ENCODE assay signal across 9 mouse cellular contexts in genomic region chr9:92694361-92695016, GRCm38 (mm10).
DNase-seq lines count a peak whose midpoint lies in the region; ATAC-seq and TF ChIP-seq lines count a peak whose summit lies in the region.
"Had no signal": no experiment of that assay in that cellular context is flagged by ENCODE, and none has a peak within 500 bp of the region (broad histone marks: within the 10 kb centered on the region; RNA-seq: fewer than 3 reads in every experiment).

No protein-coding gene starts in this region.

- intact Hi-C loops in left cerebral cortex, postnatal 14 days (cut with DNase I), result no loop called here

- DNase-seq in hindbrain, postnatal 0 days (ENCODE audit: low spot score), result peak; percentile 21
- DNase-seq in left cerebral cortex, postnatal 14 days (ENCODE audit: low spot score in 2 of 2), result peak; percentile 6 to 12
- DNase-seq in left cerebral cortex, adult 18-20 months (ENCODE audit: low spot score in 2 of 2), result no peak
- peak; percentile 20 for DNase-seq in brain, embryonic 14.5 days (ENCODE audit: low read depth)
- no peak for DNase-seq in thymus, postnatal 4 days
- DNase-seq: cerebellum, adult 9-10 months had no signal

- no peak for ATAC-seq in hindbrain, postnatal 0 days
- ATAC-seq in hindbrain, embryonic 12.5 days (ENCODE audit: low FRiP score), result no peak
- peak; percentile 83 for ATAC-seq in intestine, embryonic 16.5 days

- TF ChIP-seq CTCF in hindbrain, postnatal 0 days (IDR thresholded peaks at IDR 0.05; ENCODE audit: low read depth), result no peak
- no peak for TF ChIP-seq CTCF in brain, embryonic 14.5 days (IDR thresholded peaks at IDR 0.05; ENCODE audit: borderline replicate concordance, extremely low read depth, insufficient read depth, insufficient read length)

- TF ChIP-seq POLR2A in brain, embryonic 14.5 days (IDR thresholded peaks at IDR 0.05; ENCODE audit: borderline replicate concordance, extremely low read depth, insufficient read depth, insufficient read length, poor library complexity, severe bottlenecking), result no peak

- H3K27me3 ChIP-seq in hindbrain, postnatal 0 days (ENCODE audit: insufficient read depth, low read length), result no peaks in the 10 kb centered on the region
- no peaks in the 10 kb centered on the region for H3K27me3 ChIP-seq in hindbrain, embryonic 12.5 days
- no peaks in the 10 kb centered on the region for H3K27me3 ChIP-seq in intestine, embryonic 16.5 days (replicated peaks; ENCODE audit: control insufficient read depth, insufficient read depth, low read length)
- H3K27me3 ChIP-seq: neural tube, embryonic 15.5 days had no signal

- H3K4me3 ChIP-seq in hindbrain, postnatal 0 days (ENCODE audit: low read length), result no peak overlapping the region
- H3K4me3 ChIP-seq in hindbrain, embryonic 12.5 days, result no peak overlapping the region
- no peak overlapping the region for H3K4me3 ChIP-seq in intestine, embryonic 16.5 days (ENCODE audit: low read length)
- H3K4me3 ChIP-seq: neural tube, embryonic 15.5 days had no signal

- H3K9ac ChIP-seq in hindbrain, postnatal 0 days (replicated peaks; ENCODE audit: low read length), result no peak overlapping the region
- no peak overlapping the region for H3K9ac ChIP-seq in hindbrain, embryonic 12.5 days
- no peak overlapping the region for H3K9ac ChIP-seq in intestine, embryonic 16.5 days (ENCODE audit: low read depth, low read length)
- H3K9ac ChIP-seq: neural tube, embryonic 15.5 days had no signal

- no peaks in the 10 kb centered on the region for H3K9me3 ChIP-seq in hindbrain, postnatal 0 days (ENCODE audit: low read length)
- no peaks in the 10 kb centered on the region for H3K9me3 ChIP-seq in hindbrain, embryonic 12.5 days (replicated peaks)
- H3K9me3 ChIP-seq in intestine, embryonic 16.5 days (ENCODE audit: control insufficient read depth, low read length), result no peaks in the 10 kb centered on the region
- H3K9me3 ChIP-seq: neural tube, embryonic 15.5 days had no signal

- H3K36me3 ChIP-seq in hindbrain, postnatal 0 days (ENCODE audit: insufficient read depth, low read length), result no peaks in the 10 kb centered on the region
- H3K36me3 ChIP-seq in hindbrain, embryonic 12.5 days, result no peaks in the 10 kb centered on the region
- H3K36me3 ChIP-seq in intestine, embryonic 16.5 days (ENCODE audit: control insufficient read depth, insufficient read depth, low read length), result no peaks in the 10 kb centered on the region
- H3K36me3 ChIP-seq: neural tube, embryonic 15.5 days had no signal

- H3K4me2 ChIP-seq in hindbrain, postnatal 0 days (ENCODE audit: low read depth, low read length), result no peak overlapping the region
- H3K4me2 ChIP-seq in hindbrain, embryonic 12.5 days (replicated peaks), result no peak overlapping the region
- H3K4me2 ChIP-seq in intestine, embryonic 16.5 days (ENCODE audit: low read depth, low read length), result peak overlapping the region; percentile 14; the same call in 1 of the 2 replicates
- H3K4me2 ChIP-seq: neural tube, embryonic 15.5 days had no signal

- H3K4me1 ChIP-seq in hindbrain, postnatal 0 days (ENCODE audit: insufficient read depth, low read length), result 0 out of 2 replicates have a peak, but pooled peaks cover 4% of the 10 kb centered on the region
- H3K4me1 ChIP-seq in hindbrain, embryonic 12.5 days, result no peaks in the 10 kb centered on the region
- H3K4me1 ChIP-seq in intestine, embryonic 16.5 days (ENCODE audit: control insufficient read depth, insufficient read depth, low read length), result no peaks in the 10 kb centered on the region
- H3K4me1 ChIP-seq: neural tube, embryonic 15.5 days had no signal

- 53% methylated on average over 6 of the region's 6 CpGs for WGBS in hindbrain, postnatal 0 days
- WGBS in hindbrain, embryonic 12.5 days, result 74% methylated on average over 6 of the region's 6 CpGs
- WGBS in intestine, embryonic 16.5 days, result 22% methylated on average over 6 of the region's 6 CpGs

- no peak overlapping the region for H3K27ac ChIP-seq in hindbrain, postnatal 0 days
- no peak overlapping the region for H3K27ac ChIP-seq in hindbrain, embryonic 12.5 days
- H3K27ac ChIP-seq in intestine, embryonic 16.5 days (ENCODE audit: low read length), result no peak overlapping the region
- H3K27ac ChIP-seq: neural tube, embryonic 15.5 days had no signal

Comparison
In these comparisons a context has a peak if more than half of its experiments do, and no peak if none do; other contexts are left out.
1. DNase-seq: peak in hindbrain, postnatal 0 days (single experiment), left cerebral cortex, postnatal 14 days (2 of 2) and brain, embryonic 14.5 days (single experiment); none in left cerebral cortex, adult 18-20 months (0 of 2) and thymus, postnatal 4 days (single experiment).